Mouse (Mus musculus) forebrain, postnatal 0 days (tissue): ENCODE data around the gene Rpgr. TPM values are rescaled to one million over a fixed set of nuclear protein-coding genes. Genes with fewer than 3 reads are reported as not detected.

Experiments
- ATAC-seq: fragments of 200-750 bp; cut with Nextera tagmentation; 2 replicates; pipeline ENCODE4 v1.8.0; 2017; ENCODE audit warnings: mild to moderate bottlenecking, moderate library complexity
- DNase-seq: peaks from one replicate; pipeline ENCODE4 v3.0.0-alpha.2; 2015
- H3K27ac ChIP-seq: fragments of 300-500 bp; sonication (generic); 2 replicates; pipeline ENCODE4 v1.5.1; 2014; ENCODE audit warnings: low read depth, mild to moderate bottlenecking, antibody characterized with exemption, low read length, moderate library complexity, mixed read lengths
- H3K27me3 ChIP-seq: fragments of 300-500 bp; sonication (generic); 2 replicates; pipeline ENCODE4 v1.6.1; 2014; ENCODE audit warnings: mild to moderate bottlenecking, low read length, mixed read lengths; ENCODE audit not compliant: insufficient read depth
- H3K36me3 ChIP-seq: fragments of 300-500 bp; sonication (generic); 2 replicates; pipeline ENCODE4 v1.6.1; 2014; ENCODE audit warnings: mild to moderate bottlenecking, moderate library complexity; ENCODE audit not compliant: insufficient read depth
- H3K4me1 ChIP-seq: fragments of 300-500 bp; sonication (generic); 2 replicates; pipeline ENCODE4 v1.6.1; 2014; ENCODE audit warnings: antibody characterized with exemption; ENCODE audit not compliant: insufficient read depth
- H3K4me2 ChIP-seq: fragments of 300-500 bp; sonication (generic); 2 replicates; pipeline ENCODE4 v1.6.1; 2014; ENCODE audit warnings: low read depth, mild to moderate bottlenecking, moderate library complexity
- H3K4me3 ChIP-seq: fragments of 300-500 bp; sonication (generic); 2 replicates; pipeline ENCODE4 v1.5.1; 2014; ENCODE audit warnings: low read depth, low read length, mixed read lengths
- H3K9ac ChIP-seq: fragments of 300-500 bp; sonication (generic); 2 replicates; pipeline ENCODE4 v1.6.1; 2014; ENCODE audit warnings: mild to moderate bottlenecking
- H3K9me3 ChIP-seq: fragments of 300-500 bp; sonication (generic); 2 replicates; pipeline ENCODE4 v1.6.1; 2016; ENCODE audit warnings: low read length
- CTCF ChIP-seq: sonication (generic); IDR thresholded peaks from 2 replicates; pipeline ENCODE4 v1.5.1; 2016; ENCODE audit warnings: antibody characterized with exemption, control low read depth, low read depth
- WGBS: fragments of 180-500 bp; shearing (Covaris S2); extraction: QIAGEN DNeasy Blood & Tissue Kit; methylation state at CpG from one replicate; pipeline ENCODE4 v1.1.7; 2014; 5-methylcytosine and 5-hydroxymethylcytosine counted together
- polyA plus RNA-seq: library from polyadenylated mRNA; unstranded; fragments of >200 nt; fragmentation: Nextera tagmentation; extraction: Ambion mirVana; gene quantifications from 2 replicates; pipeline ENCODE4 v1.2.1, GENCODE M21; 2015
- total RNA-seq: library from RNA; depleted of rRNA; stranded (reverse); fragments of >200 nt; gene quantifications from 2 replicates; pipeline ENCODE4 v1.2.3, GENCODE M21; 2014

Gene Rpgr
- total and polyA plus RNA-seq, 2 experiments from 2014 or later: 30.2 to 34.2 TPM

DNA sequence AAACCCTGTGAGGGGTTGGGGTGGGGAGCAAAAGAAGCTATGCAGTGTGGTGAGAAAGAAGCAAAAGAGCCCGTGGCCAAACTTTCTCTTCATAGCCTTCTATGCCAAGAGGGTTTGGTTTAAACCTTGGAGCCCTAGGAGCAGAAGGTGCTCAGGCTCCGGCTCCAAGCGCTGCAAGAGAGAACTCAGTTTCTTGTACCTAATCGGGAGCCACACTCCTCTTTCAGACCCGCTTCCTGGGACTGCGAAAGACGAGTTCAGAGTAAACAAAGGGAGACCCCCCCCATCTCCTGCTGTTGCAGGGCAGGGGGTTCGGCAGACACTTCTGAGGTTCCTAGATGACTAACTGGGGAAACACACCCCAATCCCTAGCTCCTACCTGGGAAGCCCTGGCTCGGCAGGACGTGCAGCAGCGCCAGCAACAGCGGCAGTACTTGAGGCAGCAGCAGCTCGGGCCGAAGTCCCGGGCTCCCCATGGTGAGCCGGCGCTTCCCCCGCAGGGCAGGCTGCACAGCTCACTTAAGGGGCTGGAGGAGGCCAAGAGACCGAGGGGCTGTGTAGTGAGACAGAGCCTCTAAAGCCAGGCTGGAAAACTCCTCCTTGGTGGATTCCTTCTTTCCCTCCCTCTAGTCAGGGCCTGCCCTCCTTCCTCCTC is 99.5 kb downstream of the Rpgr start, which contains the start of gene Srpx:
Srpx (minus strand) TSS at position 645 of the 655 bp plus-strand sequence.
- Histone ChIP-seq H3K4me3 (peak within 1 kb of the TSS; percentile 22), H3K9ac (peak within 1 kb of the TSS; percentile 31; the same call in 1 of the 2 replicates), H3K9me3 (no peaks in the 10 kb centered on the region), H3K27me3 (no peaks in the 10 kb centered on the region), H3K4me2 (peak within 1 kb of the TSS; percentile 45), H3K36me3 (no peaks in the 10 kb centered on the region), H3K27ac (no peak within 1 kb of the TSS), H3K4me1 (no peaks in the 10 kb centered on the region)
- no peak for DNase-seq
- ATAC-seq: peak; percentile 20; the same call in 1 of the 2 replicates
- 22% methylated on average over 19 of the region's 19 CpGs for WGBS
- TF ChIP-seq CTCF: no peak

DNA sequence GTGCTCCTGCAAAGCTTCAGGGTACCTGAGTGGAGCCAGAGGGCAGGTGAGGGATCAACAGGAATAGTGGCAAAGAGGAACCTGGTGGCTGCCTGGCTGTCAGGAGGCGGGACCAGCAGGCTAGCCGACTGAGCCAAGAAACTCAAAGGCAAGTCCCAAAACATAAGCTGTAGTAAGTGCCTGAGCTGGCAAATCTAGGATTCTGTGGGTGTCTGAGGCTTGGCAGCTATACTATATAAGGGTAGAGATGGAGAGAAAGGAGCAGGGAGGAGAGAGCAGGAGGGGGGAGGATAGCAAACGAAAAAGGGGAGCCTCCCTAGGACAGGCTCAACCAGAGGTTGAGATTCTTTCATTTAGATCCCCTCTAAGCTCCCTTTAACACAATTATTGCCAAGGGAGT is 100.9 kb downstream of the Rpgr start:
- Histone ChIP-seq H3K4me3 (no peak overlapping the region), H3K36me3 (no peaks in the 10 kb centered on the region), H3K9ac (no peak overlapping the region), H3K27me3 (no peaks in the 10 kb centered on the region), H3K4me2 (no peak overlapping the region), H3K4me1 (no peaks in the 10 kb centered on the region), H3K27ac (no peak overlapping the region), H3K9me3 (no peaks in the 10 kb centered on the region)
- ATAC-seq (peak; percentile 74), DNase-seq (peak; percentile 22)
- no peak for TF ChIP-seq CTCF
- WGBS: 38% methylated on average over 3 of the region's 3 CpGs

DNA sequence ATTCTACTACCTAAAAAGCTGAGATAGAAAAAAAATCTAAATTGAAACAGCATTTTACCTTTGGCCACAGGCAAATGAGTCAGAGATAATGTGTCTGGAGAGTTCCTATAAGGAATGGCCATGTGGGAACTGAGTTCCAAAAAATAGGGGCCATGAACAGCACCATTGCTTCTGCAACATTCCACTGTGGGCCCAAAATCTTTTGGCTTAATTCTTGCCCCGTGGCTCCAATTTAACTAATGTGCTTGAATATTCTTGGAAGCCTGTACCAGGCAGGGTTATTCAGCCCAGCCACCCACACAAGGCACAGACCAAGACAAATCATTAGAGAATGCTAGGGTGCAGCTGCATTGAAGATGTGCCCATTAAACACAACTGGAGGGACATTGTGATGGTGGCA is 106.0 kb downstream of the Rpgr start:
- Histone ChIP-seq H3K4me1 (no peaks in the 10 kb centered on the region), H3K27me3 (no peaks in the 10 kb centered on the region)

DNA sequence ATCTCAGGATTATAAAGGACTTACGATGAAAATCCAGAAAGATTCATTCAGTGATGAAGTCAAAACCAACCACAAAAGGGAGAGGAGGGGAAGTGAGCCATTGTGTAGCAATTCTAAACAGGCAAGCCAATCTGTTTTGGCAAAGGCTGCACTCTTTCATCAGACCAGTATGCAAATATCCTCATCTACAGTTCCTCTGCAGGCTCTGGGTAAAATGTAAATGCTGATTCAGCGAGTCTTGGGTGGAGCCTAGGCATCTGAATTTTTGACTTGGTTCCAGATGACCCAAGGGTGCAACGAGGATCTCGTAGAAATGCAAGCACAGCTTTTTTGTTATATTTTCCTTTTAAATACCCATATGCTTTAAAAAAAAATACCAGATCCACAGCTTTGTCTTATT is 108.2 kb downstream of the Rpgr start:
- Histone ChIP-seq H3K9ac (no peak overlapping the region), H3K36me3 (no peaks in the 10 kb centered on the region), H3K27me3 (no peaks in the 10 kb centered on the region), H3K4me2 (no peak overlapping the region), H3K9me3 (no peaks in the 10 kb centered on the region), H3K27ac (no peak overlapping the region), H3K4me3 (no peak overlapping the region), H3K4me1 (no peaks in the 10 kb centered on the region)
- peak; percentile 43 for DNase-seq
- ATAC-seq: peak; percentile 66; the same call in 1 of the 2 replicates
- TF ChIP-seq CTCF: no peak
- 39% methylated on average over 4 of the region's 4 CpGs for WGBS

More for the DNA sequence above, 106.0 kb downstream of the Rpgr start:
- Histone ChIP-seq H3K36me3 (no peaks in the 10 kb centered on the region), H3K9me3 (no peaks in the 10 kb centered on the region), H3K27ac (no peak overlapping the region), H3K4me3 (no peak overlapping the region), H3K4me2 (no peak overlapping the region), H3K9ac (no peak overlapping the region)
- no peak for TF ChIP-seq CTCF
- 54% methylated on average over 1 of the region's 1 CpGs for WGBS
- DNase-seq: no peak
- no peak for ATAC-seq

DNA sequence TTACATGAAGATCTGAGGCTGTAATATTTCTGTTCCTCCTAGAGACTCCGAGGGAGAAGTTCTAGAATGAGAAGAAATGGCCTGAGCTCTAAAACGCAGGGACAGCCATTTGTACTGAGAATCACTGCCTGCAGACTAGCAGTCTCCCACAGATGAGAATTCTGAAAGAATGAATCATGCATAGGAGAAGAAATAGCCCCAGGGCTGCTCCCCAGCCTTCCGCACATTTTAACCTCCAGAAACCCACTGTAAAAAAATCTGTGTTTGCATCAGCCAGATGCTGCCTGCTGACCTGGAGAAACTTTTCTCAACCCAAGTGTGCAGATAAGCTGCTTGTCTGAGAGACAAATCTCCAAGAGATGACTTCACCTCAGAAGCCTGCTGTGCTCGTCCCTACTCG is 111.2 kb downstream of the Rpgr start:
- Histone ChIP-seq H3K4me3 (no peak overlapping the region), H3K9me3 (no peaks in the 10 kb centered on the region), H3K4me1 (no peaks in the 10 kb centered on the region), H3K4me2 (no peak overlapping the region), H3K27me3 (no peaks in the 10 kb centered on the region), H3K36me3 (no peaks in the 10 kb centered on the region), H3K27ac (no peak overlapping the region), H3K9ac (no peak overlapping the region)
- no peak for TF ChIP-seq CTCF
- 81% methylated on average over 5 of the region's 5 CpGs for WGBS
- DNase-seq: no peak
- ATAC-seq: no peak

DNA sequence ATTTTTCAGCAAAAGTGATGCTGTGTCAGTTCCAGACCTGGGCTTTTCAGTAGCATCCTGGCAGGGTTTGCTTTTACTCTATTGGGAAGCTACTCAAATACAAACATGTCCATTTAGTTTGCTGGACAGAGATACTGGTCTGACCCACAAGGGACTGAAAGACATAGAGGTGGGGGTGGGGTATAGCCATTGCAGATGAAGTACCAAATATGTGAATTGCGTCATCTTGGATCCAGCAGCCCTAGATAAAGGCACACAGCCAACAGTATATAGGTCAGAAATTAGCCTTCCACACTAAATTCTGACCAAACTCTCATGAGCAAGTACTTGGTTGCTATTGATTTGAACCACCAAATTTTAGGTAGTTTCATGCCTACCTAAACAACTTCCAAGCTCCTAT is 114.0 kb downstream of the Rpgr start:
- Histone ChIP-seq H3K4me3 (no peak overlapping the region), H3K27me3 (no peaks in the 10 kb centered on the region), H3K27ac (no peak overlapping the region), H3K9me3 (no peaks in the 10 kb centered on the region), H3K4me1 (no peaks in the 10 kb centered on the region), H3K4me2 (no peak overlapping the region), H3K9ac (no peak overlapping the region), H3K36me3 (no peaks in the 10 kb centered on the region)
- 100% methylated on average over 1 of the region's 1 CpGs for WGBS
- DNase-seq (no peak), ATAC-seq (no peak)
- no peak for TF ChIP-seq CTCF

DNA sequence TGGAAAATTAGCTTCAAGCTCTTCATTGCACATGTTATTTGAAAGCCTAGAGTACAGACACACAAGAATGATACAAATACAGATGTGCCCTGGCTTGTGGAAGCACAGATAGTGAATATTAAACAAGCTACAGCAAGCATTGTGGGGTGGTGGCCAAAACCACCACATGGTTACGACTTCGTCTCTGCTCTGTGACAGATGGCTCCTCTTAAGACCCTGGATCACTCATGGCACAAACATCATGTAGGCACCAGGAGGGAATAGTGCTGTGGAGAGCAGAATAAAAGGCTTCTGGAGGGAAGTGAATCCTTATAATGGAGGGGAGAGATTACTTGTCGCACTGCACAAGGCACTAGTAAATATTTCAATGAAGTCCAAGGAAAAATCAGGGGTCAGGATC is 120.9 kb downstream of the Rpgr start:
- ATAC-seq (no peak), DNase-seq (no peak)
- 51% methylated on average over 3 of the region's 3 CpGs for WGBS
- H3K27me3 ChIP-seq: no peaks in the 10 kb centered on the region
- no peaks in the 10 kb centered on the region for H3K36me3 ChIP-seq
- H3K4me1 ChIP-seq: no peaks in the 10 kb centered on the region
- no peak for TF ChIP-seq CTCF
- H3K9ac ChIP-seq: no peak overlapping the region
- H3K9me3 ChIP-seq: no peaks in the 10 kb centered on the region
- no peak overlapping the region for H3K4me2 ChIP-seq
- H3K27ac ChIP-seq: no peak overlapping the region
- no peak overlapping the region for H3K4me3 ChIP-seq
